Mouse (Mus musculus) CH12F3 (cell line): ENCODE results near the gene Pim2.

Source experiments
- in situ Hi-C: fragments of 300-500 bp; cut with MboI; formaldehyde crosslinking; loops from 2 replicates; pipeline ENCODE4 v1.14.3; 2020; ENCODE audit warnings: low sequenced_read_pairs

Pim2 gene

GRCm38 (mm10) chrX:7904441-7904840 is 26.4 kb downstream of the Pim2 start:
- in situ Hi-C loops = loop anchor here (25.0 kb wide), 1 partner anchor 208 kb away; no protein-coding TSS in a partner anchor

GRCm38 (mm10) chrX:7907735-7908134 is 29.7 kb downstream of the Pim2 start, which contains the start of gene Gm10491:
Gm10491 (minus strand) TSS chrX:7907835.
- in situ Hi-C loops = loop anchor here (25.0 kb wide), 1 partner anchor 205 kb away; no protein-coding TSS in a partner anchor

GRCm38 (mm10) chrX:7909242-7909641 is 31.2 kb downstream of the Pim2 start, which contains the start of gene Gm10490:
Gm10490 (plus strand) TSS chrX:7909542.
- in situ Hi-C loops = loop anchor here (25.0 kb wide), 1 partner anchor 203 kb away; no protein-coding TSS in a partner anchor

- in situ Hi-C loops = loop anchor here (25.0 kb wide), 1 partner anchor 202 kb away; no protein-coding TSS in a partner anchor
Observed at GRCm38 (mm10) chrX:7910473-7910872, 32.4 kb downstream of the Pim2 start.

GRCm38 (mm10) chrX:7915669-7916068 is 37.6 kb downstream of the Pim2 start:
- in situ Hi-C loops = loop anchor here (25.0 kb wide), 1 partner anchor 197 kb away; no protein-coding TSS in a partner anchor

- in situ Hi-C loops = loop anchor here (25.0 kb wide), 1 partner anchor 194 kb away; no protein-coding TSS in a partner anchor
Observed at GRCm38 (mm10) chrX:7917960-7918359, 39.9 kb downstream of the Pim2 start.

- in situ Hi-C loops = loop anchor here (10.0 to 25.0 kb wide), 2 partner anchors 95 to 193 kb away; partner anchors contain the start of gene Glod5
Observed at GRCm38 (mm10) chrX:7919601-7920383, 41.7 kb downstream of the Pim2 start, which contains the start of gene Pcsk1n. Pcsk1n (plus strand) TSS chrX:7919822.

GRCm38 (mm10) chrX:7922032-7922431 is 44.0 kb downstream of the Pim2 start:
- in situ Hi-C loops = loop anchor here (10.0 to 25.0 kb wide), 2 partner anchors 93 to 190 kb away; partner anchors contain the start of gene Glod5

GRCm38 (mm10) chrX:7926266-7926665 is 48.2 kb downstream of the Pim2 start:
- in situ Hi-C loops = loop anchor here (10.0 kb wide), 1 partner anchor 89 kb away; the partner anchor contains the start of gene Glod5

- in situ Hi-C loops = loop anchor here (10.0 kb wide), 1 partner anchor 88 kb away; the partner anchor contains the start of gene Glod5
Observed at GRCm38 (mm10) chrX:7927116-7927515, 49.1 kb downstream of the Pim2 start.

- in situ Hi-C loops = loop anchor here (10.0 kb wide), 1 partner anchor 86 kb away; the partner anchor contains the start of gene Glod5
Observed at GRCm38 (mm10) chrX:7928270-7928790, 50.3 kb downstream of the Pim2 start, which contains the start of gene Eras. Eras (minus strand) TSS chrX:7928607.
